Mouse (Mus musculus): Measurements from ENCODE around the gene Dennd4c.
"Not testable (repeated sequence)": the region's sequence is repeated elsewhere in the genome, so short reads cannot be mapped to it uniquely, and the experiment has no call there.

Dennd4c gene

GRCm38 (mm10) chr4:86810604-86811003 lies 62.2 kb downstream of the Dennd4c start:
- DNase-seq, result peak in 1 of 2 experiments; percentile 22

- DNase-seq, result no peak
Observed at GRCm38 (mm10) chr4:86814850-86815249, 66.5 kb downstream of the Dennd4c start.

GRCm38 (mm10) chr4:86823169-86823568 lies 74.8 kb downstream of the Dennd4c start:
- DNase-seq, result peak; percentile 43 to 80

GRCm38 (mm10) chr4:86825143-86825542 lies 76.8 kb downstream of the Dennd4c start:
- no peak for DNase-seq

- DNase-seq, result no peak
Observed at GRCm38 (mm10) chr4:86831896-86832295, 83.5 kb downstream of the Dennd4c start.

- not testable (repeated sequence) for DNase-seq
Observed at GRCm38 (mm10) chr4:86841141-86841540, 92.8 kb downstream of the Dennd4c start.

- DNase-seq, result no peak
Observed at GRCm38 (mm10) chr4:86845384-86845783, 97.0 kb downstream of the Dennd4c start.

- DNase-seq, result no peak
Observed at GRCm38 (mm10) chr4:86847246-86847645, 98.9 kb downstream of the Dennd4c start.

GRCm38 (mm10) chr4:86851331-86851730 lies 103.0 kb downstream of the Dennd4c start:
- DNase-seq, result no peak

- DNase-seq, result no peak
Observed at GRCm38 (mm10) chr4:86852018-86852417, 103.7 kb downstream of the Dennd4c start.

- DNase-seq, result peak in 1 of 2 experiments; percentile 27
Observed at GRCm38 (mm10) chr4:86852813-86853590, 104.6 kb downstream of the Dennd4c start.

- DNase-seq, result peak in 1 of 2 experiments; percentile 6
Observed at GRCm38 (mm10) chr4:86856304-86857112, 108.2 kb downstream of the Dennd4c start.

- DNase-seq, result peak; percentile 96 to 98
Observed at GRCm38 (mm10) chr4:86857113-86858069, 109.0 kb downstream of the Dennd4c start, which contains the start of gene Rps6. Rps6 (minus strand) TSS chr4:86857412.

GRCm38 (mm10) chr4:86858070-86858440 lies 109.7 kb downstream of the Dennd4c start:
- DNase-seq, result no peak

GRCm38 (mm10) chr4:86864087-86864486 lies 115.7 kb downstream of the Dennd4c start:
- no peak for DNase-seq

- no peak for DNase-seq
Observed at GRCm38 (mm10) chr4:86871988-86872387, 123.6 kb downstream of the Dennd4c start.

- no peak for DNase-seq
Observed at GRCm38 (mm10) chr4:86873072-86873471, 124.7 kb downstream of the Dennd4c start.

GRCm38 (mm10) chr4:86874146-86874847 lies 125.9 kb downstream of the Dennd4c start, which contains the start of gene Acer2:
Acer2 (plus strand) TSS chr4:86874396.
- DNase-seq, result peak; percentile 97 to 100

GRCm38 (mm10) chr4:86879477-86879876 lies 131.1 kb downstream of the Dennd4c start:
- DNase-seq, result peak in 1 of 2 experiments; percentile 22

- DNase-seq, result no peak
Observed at GRCm38 (mm10) chr4:86881178-86881577, 132.8 kb downstream of the Dennd4c start.

GRCm38 (mm10) chr4:86882413-86882812 lies 134.1 kb downstream of the Dennd4c start:
- no peak for DNase-seq

- DNase-seq, result peak; percentile 39 to 73
Observed at GRCm38 (mm10) chr4:86884945-86885344, 136.6 kb downstream of the Dennd4c start.

Measured in kidney, postnatal 36 days (tissue).